Mouse (Mus musculus) liver, embryonic 12.5 days (tissue): ENCODE results near the gene Fxyd3. TPM values are rescaled to one million over a fixed set of nuclear protein-coding genes. Genes with fewer than 3 reads are reported as not detected.
A peak's percentile ranks its signal among the peaks of the same experiment; 100 is the strongest.

Experiments
- ATAC-seq: fragments of 200-750 bp; cut with Nextera tagmentation; 2 replicates; pipeline ENCODE4 v1.8.0; 2017; ENCODE audit warnings: moderate number of reproducible peaks, mild to moderate bottlenecking, moderate library complexity
- H3K27ac ChIP-seq: fragments of 300-500 bp; sonication (generic); 2 replicates; pipeline ENCODE4 v1.5.1; 2016; ENCODE audit warnings: mild to moderate bottlenecking
- H3K27me3 ChIP-seq: fragments of 300-500 bp; sonication (generic); replicated peaks from 2 replicates; pipeline ENCODE4 v1.6.1; 2016; ENCODE audit warnings: mild to moderate bottlenecking, moderate library complexity
- H3K36me3 ChIP-seq: fragments of 300-500 bp; sonication (generic); 2 replicates; pipeline ENCODE4 v1.6.1; 2016; ENCODE audit warnings: mild to moderate bottlenecking, moderate library complexity
- H3K4me1 ChIP-seq: fragments of 300-500 bp; sonication (generic); 2 replicates; pipeline ENCODE4 v1.6.1; 2016
- H3K4me2 ChIP-seq: fragments of 300-500 bp; sonication (generic); 2 replicates; pipeline ENCODE4 v1.6.1; 2016; ENCODE audit warnings: mild to moderate bottlenecking, moderate library complexity
- H3K4me3 ChIP-seq: fragments of 300-500 bp; sonication (generic); 2 replicates; pipeline ENCODE4 v1.5.1; 2016; ENCODE audit warnings: mild to moderate bottlenecking, moderate library complexity
- H3K9ac ChIP-seq: fragments of 300-500 bp; sonication (generic); 2 replicates; pipeline ENCODE4 v1.6.1; 2016; ENCODE audit warnings: mild to moderate bottlenecking, moderate library complexity
- H3K9me3 ChIP-seq: fragments of 300-500 bp; sonication (generic); replicated peaks from 2 replicates; pipeline ENCODE4 v1.6.1; 2016; ENCODE audit warnings: mild to moderate bottlenecking, moderate library complexity
- WGBS: fragments of 180-500 bp; shearing (Covaris S2); methylation state at CpG from one replicate; pipeline ENCODE4 v1.1.7; 2016; ENCODE audit not compliant: insufficient replicate concordance; 5-methylcytosine and 5-hydroxymethylcytosine counted together
- polyA plus RNA-seq: library from polyadenylated mRNA; unstranded; fragments of >200 nt; fragmentation: Nextera tagmentation; extraction: Ambion mirVana; gene quantifications from 2 replicates; pipeline ENCODE4 v1.2.1, GENCODE M21; 2016

The Fxyd3 gene
- polyA plus RNA-seq, 1 experiment from 2014 or later, result 0.86 TPM

DNA sequence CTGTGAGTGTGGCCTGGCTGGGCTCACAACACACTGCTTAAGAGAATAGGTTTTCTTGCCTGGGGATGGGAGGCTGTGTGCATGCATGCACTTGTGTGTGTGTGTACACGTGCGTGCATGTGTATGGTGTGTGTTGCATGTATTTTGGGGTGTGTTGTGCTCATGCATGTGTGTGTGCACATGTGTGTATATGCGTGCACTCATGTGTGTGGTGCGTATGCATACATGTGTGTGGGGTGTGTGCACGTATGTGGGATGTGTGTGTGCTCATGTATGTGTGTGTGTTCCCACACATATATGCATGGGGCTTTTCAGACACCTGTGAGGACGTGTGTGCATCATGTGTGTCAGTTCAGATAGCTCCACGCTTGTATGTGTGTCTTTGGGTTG lies 15.9 kb downstream of the Fxyd3 start:
- no peaks in the 10 kb centered on the region for H3K27me3 ChIP-seq
- no peak overlapping the region for H3K27ac ChIP-seq
- no peak overlapping the region for H3K4me3 ChIP-seq
- no peak overlapping the region for H3K4me2 ChIP-seq
- H3K4me1 ChIP-seq, result peaks cover 2% of the 10 kb centered on the region; the same call in 1 of the 2 replicates
- no peaks in the 10 kb centered on the region for H3K36me3 ChIP-seq
- H3K9me3 ChIP-seq, result no peaks in the 10 kb centered on the region
- 66% methylated on average over 7 of the region's 7 CpGs for WGBS
- ATAC-seq, result no peak
- H3K9ac ChIP-seq, result no peak overlapping the region

DNA sequence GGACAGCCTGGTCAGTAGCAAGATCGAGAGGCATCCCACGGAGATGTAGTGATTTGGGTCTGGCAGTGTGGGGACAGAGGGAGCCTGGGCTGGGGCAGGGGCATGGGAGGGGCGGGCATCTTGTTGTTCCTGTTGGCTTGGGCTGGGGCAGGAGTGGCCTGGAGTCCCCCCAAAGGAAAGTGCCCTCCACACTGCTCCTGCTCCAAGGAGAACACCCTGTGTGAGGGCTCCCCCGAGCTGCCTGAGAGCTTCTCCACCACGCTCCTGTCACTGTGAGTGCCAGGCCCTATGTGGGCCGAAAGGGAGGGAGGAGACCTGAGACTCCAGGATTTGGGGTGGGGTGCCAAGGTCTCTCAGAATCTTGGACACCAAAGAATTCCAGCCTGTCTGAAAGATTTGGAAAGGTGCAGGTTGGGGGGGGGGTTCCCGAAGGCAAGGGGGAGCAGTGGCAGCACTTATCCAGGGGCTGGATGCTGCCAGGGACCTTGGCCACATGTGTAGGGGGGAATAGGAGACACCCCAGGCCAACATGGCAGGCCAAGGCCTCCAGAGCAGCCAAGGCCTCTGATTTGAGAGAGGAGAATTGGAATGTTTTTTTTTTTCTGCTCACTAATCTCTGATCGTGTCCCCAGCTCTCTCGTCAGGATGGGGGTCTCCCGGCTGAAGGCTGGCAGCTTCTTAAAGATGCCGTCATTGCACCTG lies 16.4 kb downstream of the Fxyd3 start:
- Histone ChIP-seq H3K9ac (no peak overlapping the region), H3K27ac (no peak overlapping the region), H3K4me3 (no peak overlapping the region), H3K36me3 (no peaks in the 10 kb centered on the region), H3K4me1 (peaks cover 7% of the 10 kb centered on the region), H3K27me3 (no peaks in the 10 kb centered on the region), H3K4me2 (no peak overlapping the region), H3K9me3 (no peaks in the 10 kb centered on the region)
- WGBS, result 58% methylated on average over 11 of the region's 11 CpGs
- no peak for ATAC-seq

DNA sequence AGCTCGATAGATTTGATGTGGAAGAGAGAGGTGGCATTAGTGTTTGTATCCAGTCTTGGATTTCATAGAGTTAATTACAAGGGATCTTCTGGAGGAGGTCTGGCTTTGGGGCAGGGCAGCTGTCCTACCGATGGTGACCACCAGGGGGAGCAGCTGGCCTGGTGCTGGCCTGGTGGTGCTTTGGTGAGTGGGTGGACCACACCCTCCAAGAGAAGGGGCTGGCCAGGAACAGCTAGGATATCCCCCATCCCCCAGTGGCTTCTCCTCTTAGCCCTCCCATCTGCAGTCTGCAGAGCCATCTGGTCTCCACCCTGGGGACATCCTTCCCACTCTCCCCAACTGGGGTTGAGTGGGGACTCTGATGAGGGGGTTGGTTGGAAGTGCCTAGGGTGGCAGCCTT lies 17.4 kb downstream of the Fxyd3 start, which contains the start of gene Lgi4:
Gene Lgi4, plus strand, starts transcription at position 235 of the 400 bp plus-strand sequence.
- ATAC-seq, result 0 out of 2 replicates have a peak, but pooled peaks have one; percentile 10

DNA sequence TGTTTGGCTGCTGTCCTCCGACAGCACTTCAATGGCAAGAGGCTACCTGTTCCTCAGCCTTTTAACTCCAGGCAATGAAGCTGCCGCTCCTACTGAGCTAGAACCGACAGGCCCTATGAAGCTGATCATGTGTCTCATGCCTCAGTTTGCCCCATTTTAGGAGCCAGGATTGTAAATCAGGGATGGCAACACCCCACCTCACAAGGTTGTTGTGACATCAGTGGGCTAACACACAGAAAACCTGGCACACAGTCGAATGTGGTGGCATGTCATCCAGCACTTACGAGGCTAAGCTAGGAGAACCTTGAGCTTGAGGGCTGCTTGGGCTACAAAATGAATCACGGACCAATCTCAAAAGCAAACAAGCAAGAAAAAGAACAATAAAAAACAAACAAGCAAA lies 18.3 kb downstream of the Fxyd3 start:
- Histone ChIP-seq H3K27me3 (peaks cover 15% of the 10 kb centered on the region), H3K36me3 (no peaks in the 10 kb centered on the region), H3K27ac (no peak overlapping the region), H3K4me3 (no peak overlapping the region), H3K4me2 (no peak overlapping the region), H3K9ac (no peak overlapping the region), H3K9me3 (no peaks in the 10 kb centered on the region), H3K4me1 (peaks cover 23% of the 10 kb centered on the region)
- WGBS, result 74% methylated on average over 6 of the region's 6 CpGs
- ATAC-seq, result no peak

More for the DNA sequence above, 17.4 kb downstream of the Fxyd3 start, which contains the start of gene Lgi4:
- H3K36me3 ChIP-seq, result no peaks in the 10 kb centered on the region
- peaks cover 6% of the 10 kb centered on the region; the same call in 1 of the 2 replicates for H3K27me3 ChIP-seq
- no peaks in the 10 kb centered on the region for H3K9me3 ChIP-seq
- no peak within 1 kb of the TSS for H3K9ac ChIP-seq
- no peak within 1 kb of the TSS for H3K4me2 ChIP-seq
- H3K27ac ChIP-seq, result no peak within 1 kb of the TSS
- no peak within 1 kb of the TSS for H3K4me3 ChIP-seq
- peaks cover 15% of the 10 kb centered on the region for H3K4me1 ChIP-seq
- WGBS, result 0% methylated on average over 2 of the region's 2 CpGs

DNA sequence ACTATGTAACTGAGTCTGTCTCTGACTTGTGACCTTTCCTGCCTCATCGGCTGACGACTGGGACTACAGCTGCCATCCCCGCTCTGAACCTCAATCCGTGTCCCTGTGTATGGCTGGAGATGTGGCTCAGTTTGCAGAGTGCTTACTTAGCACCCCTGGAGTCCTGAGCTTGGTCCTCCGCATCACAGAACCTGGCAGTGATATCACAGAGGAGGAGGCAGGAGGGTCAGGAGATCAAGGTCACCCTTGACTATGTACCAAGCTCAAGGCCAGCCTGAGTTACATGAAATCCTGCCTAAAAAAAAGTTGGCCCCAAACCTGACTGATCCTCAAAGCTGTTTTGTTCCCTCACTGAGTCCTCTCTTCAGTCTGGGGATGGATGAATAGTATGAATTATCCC lies 18.8 kb downstream of the Fxyd3 start:
- H3K36me3 ChIP-seq, result no peaks in the 10 kb centered on the region
- no peaks in the 10 kb centered on the region for H3K9me3 ChIP-seq
- peaks cover 28% of the 10 kb centered on the region for H3K4me1 ChIP-seq
- H3K9ac ChIP-seq, result no peak overlapping the region
- H3K27ac ChIP-seq, result no peak overlapping the region
- peaks cover 20% of the 10 kb centered on the region for H3K27me3 ChIP-seq
- WGBS, result 64% methylated on average over 5 of the region's 5 CpGs
- no peak for ATAC-seq
- no peak overlapping the region for H3K4me2 ChIP-seq
- H3K4me3 ChIP-seq, result no peak overlapping the region

DNA sequence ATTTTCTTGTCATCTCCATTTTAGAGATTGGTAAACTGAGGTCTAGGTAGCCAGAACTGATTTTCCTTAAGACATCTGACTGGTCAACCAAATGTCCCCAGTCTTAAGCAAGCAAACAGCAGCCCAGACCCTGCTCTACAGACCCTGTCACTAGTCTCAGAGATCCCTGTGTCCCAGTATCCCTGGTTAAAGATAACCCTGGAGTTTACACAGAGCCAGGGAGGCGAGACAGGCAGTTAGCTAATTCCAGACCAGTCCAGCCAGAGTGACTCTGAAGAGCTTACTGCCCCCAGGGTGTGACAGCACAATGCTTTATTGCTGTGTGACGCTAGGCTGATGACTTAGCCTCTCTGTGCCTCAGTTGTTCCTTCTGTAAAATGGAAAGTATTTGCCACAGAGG lies 19.4 kb downstream of the Fxyd3 start, which contains the start of gene Fxyd1:
Gene Fxyd1, minus strand, starts transcription at position 129 of the 400 bp plus-strand sequence.
- peaks cover 27% of the 10 kb centered on the region for H3K27me3 ChIP-seq
- peaks cover 34% of the 10 kb centered on the region for H3K4me1 ChIP-seq
- no peak within 1 kb of the TSS for H3K9ac ChIP-seq
- H3K4me3 ChIP-seq, result no peak within 1 kb of the TSS
- H3K27ac ChIP-seq, result peak within 1 kb of the TSS; percentile 66; the same call in 1 of the 2 replicates
- no peak within 1 kb of the TSS for H3K4me2 ChIP-seq
- H3K9me3 ChIP-seq, result no peaks in the 10 kb centered on the region
- WGBS, result 45% methylated on average over 2 of the region's 2 CpGs
- no peaks in the 10 kb centered on the region for H3K36me3 ChIP-seq
- peak; percentile 17; the same call in 1 of the 2 replicates for ATAC-seq

DNA sequence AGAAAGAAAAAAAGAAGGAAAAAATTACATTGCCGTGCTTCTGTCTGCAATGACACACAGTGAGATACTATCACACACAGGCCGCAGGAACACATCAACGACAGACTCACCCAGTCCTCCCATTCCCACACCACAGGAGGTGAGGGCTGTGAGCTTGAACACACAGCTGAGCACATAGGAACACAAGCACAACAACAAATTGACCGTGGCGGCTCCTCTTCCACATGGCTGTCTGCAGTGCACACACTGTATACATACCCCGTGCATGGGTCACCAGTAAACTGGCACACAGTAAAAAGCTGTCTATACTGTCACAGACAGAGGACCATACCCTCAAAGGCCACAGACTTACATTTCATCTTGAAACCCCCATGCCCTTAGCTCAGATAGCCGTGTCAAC lies 20.1 kb downstream of the Fxyd3 start:
- Histone ChIP-seq H3K27me3 (peaks cover 33% of the 10 kb centered on the region), H3K36me3 (no peaks in the 10 kb centered on the region), H3K27ac (peak overlapping the region; percentile 65; the same call in 1 of the 2 replicates), H3K9ac (no peak overlapping the region), H3K4me3 (no peak overlapping the region), H3K4me1 (peaks cover 39% of the 10 kb centered on the region), H3K9me3 (no peaks in the 10 kb centered on the region), H3K4me2 (no peak overlapping the region)
- WGBS, result 56% methylated on average over 7 of the region's 7 CpGs
- ATAC-seq, result no peak

DNA sequence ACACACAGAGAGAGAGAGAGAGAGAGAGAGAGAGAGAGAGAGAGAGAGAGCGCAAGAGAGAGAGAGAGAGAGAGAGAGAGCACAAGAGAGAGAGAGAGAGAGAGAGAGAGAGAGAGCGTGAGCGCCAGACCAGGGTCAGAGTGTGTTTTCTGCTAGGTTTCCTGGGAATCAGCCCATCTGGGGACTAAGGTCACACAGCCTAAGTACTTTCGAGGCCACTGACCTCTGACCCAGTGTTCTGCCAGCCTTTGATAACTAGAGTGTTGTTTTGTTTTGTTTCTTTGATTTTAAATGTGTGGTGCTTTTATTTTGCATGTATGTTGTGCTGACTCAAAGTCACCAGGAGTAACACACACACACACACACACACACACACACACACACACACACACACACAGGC lies 20.6 kb downstream of the Fxyd3 start:
- H3K4me1 ChIP-seq, result peaks cover 42% of the 10 kb centered on the region
- H3K4me3 ChIP-seq, result no peak overlapping the region
- WGBS, result 53% methylated on average over 3 of the region's 4 CpGs
- H3K9me3 ChIP-seq, result no peaks in the 10 kb centered on the region
- no peak overlapping the region for H3K9ac ChIP-seq
- H3K36me3 ChIP-seq, result no peaks in the 10 kb centered on the region
- ATAC-seq, result peak; percentile 36; the same call in 1 of the 2 replicates
- peak overlapping the region; percentile 35; the same call in 1 of the 2 replicates for H3K4me2 ChIP-seq
- H3K27me3 ChIP-seq, result peaks cover 38% of the 10 kb centered on the region
- peak overlapping the region; percentile 66; the same call in 1 of the 2 replicates for H3K27ac ChIP-seq

DNA sequence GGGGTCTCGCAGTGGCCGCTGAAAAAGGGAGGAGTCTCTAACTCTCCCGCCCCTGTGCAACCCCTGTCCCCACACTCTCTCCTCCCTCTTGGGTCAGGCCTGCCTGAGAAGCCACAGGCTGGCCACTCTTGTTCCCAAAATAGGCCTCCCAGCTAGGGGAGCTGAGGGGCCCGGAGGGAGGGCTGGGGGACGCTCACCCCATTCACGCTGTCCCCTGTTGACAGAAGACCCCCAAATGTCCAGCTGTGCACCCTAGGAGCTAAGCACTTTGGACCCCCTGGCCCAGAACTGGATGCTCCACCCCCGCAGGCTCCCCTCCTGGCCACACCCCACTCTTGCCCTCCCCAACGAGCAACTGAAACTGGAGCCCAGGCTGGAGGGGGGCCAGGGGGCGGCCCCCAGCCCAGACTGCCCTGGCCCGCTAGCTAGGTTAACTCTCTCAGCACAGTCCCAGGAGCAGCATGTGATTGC lies 21.1 kb downstream of the Fxyd3 start:
- H3K9me3 ChIP-seq, result no peaks in the 10 kb centered on the region
- peak; percentile 67 for ATAC-seq

DNA sequence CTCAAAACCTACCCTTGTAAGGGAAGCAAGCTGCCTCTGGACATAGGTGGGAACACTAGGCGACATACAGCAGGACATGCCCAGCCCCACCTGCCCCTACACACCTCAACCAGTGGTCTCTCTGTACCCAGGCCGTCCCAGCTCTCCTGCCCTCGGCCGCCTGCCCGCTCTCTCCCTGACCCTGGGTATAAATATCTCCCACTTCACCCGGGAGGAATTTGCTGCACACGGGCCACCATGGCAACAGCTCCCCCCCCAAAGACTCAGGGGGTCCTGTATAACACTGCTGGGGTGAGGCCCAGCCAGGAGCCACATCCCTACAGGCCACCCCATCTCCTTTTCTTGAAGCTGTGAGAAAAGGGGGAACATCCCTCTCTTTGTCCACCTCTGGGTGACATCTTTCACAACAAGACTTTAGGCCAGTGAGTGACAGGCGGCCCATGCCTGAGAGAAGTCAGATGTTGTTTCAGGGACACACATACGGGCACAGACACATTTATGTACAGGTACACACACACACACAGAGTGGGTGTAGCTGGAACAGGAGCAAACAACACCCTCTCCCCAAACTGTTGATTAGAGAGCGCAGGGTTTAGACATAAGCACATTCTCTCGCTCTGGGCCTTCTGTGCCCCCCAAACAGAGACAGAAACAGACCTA lies 21.7 kb downstream of the Fxyd3 start:
- H3K27me3 ChIP-seq, result peaks cover 49% of the 10 kb centered on the region
- H3K4me1 ChIP-seq, result peaks cover 49% of the 10 kb centered on the region
- ATAC-seq, result no peak
- peak overlapping the region; percentile 66; the same call in 1 of the 2 replicates for H3K27ac ChIP-seq
- H3K4me3 ChIP-seq, result no peak overlapping the region
- no peaks in the 10 kb centered on the region for H3K9me3 ChIP-seq
- H3K9ac ChIP-seq, result no peak overlapping the region
- H3K4me2 ChIP-seq, result peak overlapping the region; percentile 35
- WGBS, result 49% methylated on average over 11 of the region's 11 CpGs
- H3K36me3 ChIP-seq, result no peaks in the 10 kb centered on the region

More for the DNA sequence above, 21.1 kb downstream of the Fxyd3 start:
- Histone ChIP-seq H3K4me3 (no peak overlapping the region), H3K27ac (peak overlapping the region; percentile 66), H3K36me3 (no peaks in the 10 kb centered on the region), H3K9ac (no peak overlapping the region), H3K4me1 (peaks cover 43% of the 10 kb centered on the region), H3K4me2 (peak overlapping the region; percentile 35), H3K27me3 (peaks cover 43% of the 10 kb centered on the region)
- WGBS, result 22% methylated on average over 10 of the region's 10 CpGs

DNA sequence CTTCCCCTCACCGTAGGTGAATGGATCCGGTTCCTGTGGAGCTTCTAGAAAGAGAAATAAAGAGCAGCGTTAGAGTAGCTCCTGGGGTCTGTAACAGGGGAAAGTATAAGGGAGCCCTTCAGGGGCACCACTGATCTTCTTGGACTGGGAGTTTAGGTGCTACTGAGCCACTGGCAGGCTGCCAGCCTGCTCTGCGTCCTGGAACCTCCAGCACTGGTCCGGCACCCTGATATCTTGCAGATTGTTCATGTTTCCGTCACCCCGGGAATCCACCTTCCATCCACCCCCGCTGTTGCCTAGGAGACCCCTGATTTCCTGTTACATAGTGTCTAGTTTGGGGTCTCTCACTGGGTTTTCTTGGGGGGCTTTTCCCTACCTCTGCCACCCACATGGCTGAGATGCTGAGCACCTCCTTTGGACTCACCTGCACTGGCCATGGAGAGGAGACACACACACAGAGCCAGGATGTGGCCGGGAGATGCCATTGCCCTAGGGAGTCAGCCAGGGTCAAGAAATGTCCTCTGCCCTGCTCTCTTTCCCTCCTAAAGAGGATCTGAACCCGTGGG lies 22.5 kb downstream of the Fxyd3 start:
- H3K9ac ChIP-seq, result no peak overlapping the region
- H3K36me3 ChIP-seq, result no peaks in the 10 kb centered on the region
- no peaks in the 10 kb centered on the region for H3K9me3 ChIP-seq
- H3K27me3 ChIP-seq, result peaks cover 58% of the 10 kb centered on the region
- no peak for ATAC-seq
- H3K4me3 ChIP-seq, result no peak overlapping the region
- H3K27ac ChIP-seq, result no peak overlapping the region
- WGBS, result 37% methylated on average over 10 of the region's 10 CpGs
- peak overlapping the region; percentile 35; the same call in 1 of the 2 replicates for H3K4me2 ChIP-seq
- peaks cover 51% of the 10 kb centered on the region for H3K4me1 ChIP-seq
